Mouse (Mus musculus): ENCODE measurements around the gene Dera.

- TF ChIP-seq CTCF (IDR thresholded peaks at IDR 0.05; ENCODE audit: low read depth) = no peak
- no peak for TF ChIP-seq EP300 (optimal IDR thresholded peaks at IDR 0.05)
Observed at GRCm38 (mm10) chr6:137808706-137809105, 54.4 kb downstream of the Dera start.
